Mouse (Mus musculus) liver, embryonic 16.5 days (tissue): ENCODE results near the gene Hist1h2ae. TPM values are rescaled to one million over a fixed set of nuclear protein-coding genes. Genes with fewer than 3 reads are reported as not detected.
A peak's percentile ranks its signal among the peaks of the same experiment; 100 is the strongest.
"Not testable (repeated sequence)": the region's sequence is repeated elsewhere in the genome, so short reads cannot be mapped to it uniquely, and the experiment has no call there.

Experiments
- ATAC-seq: fragments of 200-750 bp; cut with Nextera tagmentation; 2 replicates; pipeline ENCODE4 v1.8.0; 2017; ENCODE audit warnings: low read depth, mild to moderate bottlenecking, moderate number of reproducible peaks, moderate library complexity
- H3K27ac ChIP-seq: fragments of 300-500 bp; sonication (generic); 2 replicates; pipeline ENCODE4 v1.5.1; 2014; ENCODE audit warnings: mild to moderate bottlenecking, low read length
- H3K27me3 ChIP-seq: fragments of 300-500 bp; sonication (generic); 2 replicates; pipeline ENCODE4 v1.6.1; 2014; ENCODE audit warnings: low read depth, low read length, mixed read lengths; ENCODE audit not compliant: control insufficient read depth, insufficient read depth
- H3K36me3 ChIP-seq: fragments of 300-500 bp; sonication (generic); 2 replicates; pipeline ENCODE4 v1.6.1; 2014; ENCODE audit warnings: mild to moderate bottlenecking; ENCODE audit not compliant: control insufficient read depth, insufficient read depth
- H3K4me1 ChIP-seq: fragments of 300-500 bp; sonication (generic); 2 replicates; pipeline ENCODE4 v1.6.1; 2014; ENCODE audit warnings: low read depth, low read length, mixed read lengths; ENCODE audit not compliant: control insufficient read depth
- H3K4me2 ChIP-seq: fragments of 300-500 bp; sonication (generic); 2 replicates; pipeline ENCODE4 v1.6.1; 2014; ENCODE audit warnings: low read depth, low read length, mixed read lengths
- H3K4me3 ChIP-seq: fragments of 300-500 bp; sonication (generic); 2 replicates; pipeline ENCODE4 v1.5.1; 2014; ENCODE audit warnings: low read depth, mild to moderate bottlenecking, low read length
- H3K9ac ChIP-seq: fragments of 300-500 bp; sonication (generic); 2 replicates; pipeline ENCODE4 v1.6.1; 2014; ENCODE audit warnings: low read depth, low read length
- H3K9me3 ChIP-seq: fragments of 300-500 bp; sonication (generic); replicated peaks from 2 replicates; pipeline ENCODE4 v1.6.1; 2016; ENCODE audit warnings: low read length; ENCODE audit not compliant: control insufficient read depth
- WGBS: fragments of 180-500 bp; shearing (Covaris S2); extraction: QIAGEN DNeasy Blood & Tissue Kit; methylation state at CpG from one replicate; pipeline ENCODE4 v1.1.7; 2014; ENCODE audit not compliant: insufficient replicate concordance; 5-methylcytosine and 5-hydroxymethylcytosine counted together
- polyA plus RNA-seq: library from polyadenylated mRNA; unstranded; fragments of >200 nt; fragmentation: Nextera tagmentation; extraction: Ambion mirVana; gene quantifications from 2 replicates; pipeline ENCODE4 v1.2.1, GENCODE M21; 2015

The Hist1h2ae gene
- polyA plus RNA-seq, 1 experiment from 2014 or later: 63.6 TPM

GRCm38 (mm10) chr13:23556906-23557305, 14.1 kb downstream of the Hist1h2ae start:
- no peaks in the 10 kb centered on the region for H3K36me3 ChIP-seq
- H3K27ac ChIP-seq: peak overlapping the region; percentile 99
- peak overlapping the region; percentile 68 for H3K4me3 ChIP-seq
- 60% methylated on average over 3 of the region's 3 CpGs for WGBS
- no peaks in the 10 kb centered on the region for H3K27me3 ChIP-seq
- ATAC-seq: no peak
- H3K4me1 ChIP-seq: peaks cover 23% of the 10 kb centered on the region
- peak overlapping the region; percentile 82 for H3K4me2 ChIP-seq
- H3K9ac ChIP-seq: peak overlapping the region; percentile 52
- no peaks in the 10 kb centered on the region for H3K9me3 ChIP-seq

GRCm38 (mm10) chr13:23555839-23556416, 15.1 kb downstream of the Hist1h2ae start:
- peak; percentile 39 for ATAC-seq
- Histone ChIP-seq H3K9me3 (no peaks in the 10 kb centered on the region), H3K27me3 (no peaks in the 10 kb centered on the region), H3K4me2 (peak overlapping the region; percentile 82), H3K4me3 (peak overlapping the region; percentile 68), H3K27ac (peak overlapping the region; percentile 99), H3K9ac (peak overlapping the region; percentile 82), H3K36me3 (no peaks in the 10 kb centered on the region), H3K4me1 (peaks cover 23% of the 10 kb centered on the region)
- WGBS: under 1% methylated on average over 18 of the region's 18 CpGs

DNA sequence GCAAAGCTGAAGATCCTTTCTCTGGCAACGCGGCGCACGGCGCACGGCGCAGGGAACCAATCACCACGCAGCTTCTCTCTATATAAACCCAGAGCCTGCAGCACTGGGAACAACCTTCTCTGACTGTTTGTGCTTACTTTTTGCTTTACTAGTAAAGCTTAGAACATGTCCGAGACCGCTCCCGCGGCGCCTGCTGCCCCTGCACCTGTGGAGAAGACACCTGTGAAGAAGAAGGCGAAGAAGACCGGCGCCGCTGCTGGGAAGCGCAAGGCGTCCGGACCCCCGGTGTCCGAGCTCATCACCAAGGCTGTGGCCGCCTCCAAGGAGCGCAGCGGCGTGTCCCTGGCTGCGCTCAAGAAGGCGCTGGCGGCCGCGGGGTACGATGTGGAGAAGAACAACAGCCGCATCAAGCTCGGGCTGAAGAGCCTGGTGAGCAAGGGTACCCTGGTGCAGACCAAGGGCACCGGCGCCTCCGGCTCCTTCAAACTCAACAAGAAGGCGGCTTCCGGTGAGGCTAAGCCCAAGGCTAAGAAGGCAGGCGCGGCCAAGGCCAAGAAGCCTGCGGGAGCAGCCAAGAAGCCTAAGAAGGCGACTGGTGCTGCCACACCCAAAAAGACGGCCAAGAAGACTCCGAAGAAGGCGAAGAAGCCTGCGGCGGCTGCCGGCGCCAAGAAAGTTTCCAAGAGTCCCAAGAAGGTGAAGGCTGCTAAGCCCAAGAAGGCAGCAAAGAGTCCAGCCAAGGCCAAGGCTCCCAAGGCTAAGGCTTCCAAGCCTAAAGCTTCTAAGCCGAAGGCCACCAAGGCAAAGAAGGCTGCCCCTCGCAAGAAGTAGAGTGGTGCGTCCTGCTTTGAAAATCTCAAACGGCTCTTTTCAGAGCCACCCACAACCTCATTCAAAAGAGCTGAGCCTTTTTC, 15.8 kb downstream of the Hist1h2ae start:
- peak; percentile 74 for ATAC-seq
- H3K9me3 ChIP-seq: no peaks in the 10 kb centered on the region
- H3K4me3 ChIP-seq: peak overlapping the region; percentile 68
- under 1% methylated on average over 54 of the region's 54 CpGs for WGBS
- H3K4me2 ChIP-seq: peak overlapping the region; percentile 82
- H3K4me1 ChIP-seq: peaks cover 25% of the 10 kb centered on the region
- H3K36me3 ChIP-seq: no peaks in the 10 kb centered on the region
- H3K27me3 ChIP-seq: no peaks in the 10 kb centered on the region
- H3K9ac ChIP-seq: peak overlapping the region; percentile 82
- peak overlapping the region; percentile 99 for H3K27ac ChIP-seq

- Histone ChIP-seq H3K9ac (peak overlapping the region; percentile 82), H3K4me3 (peak overlapping the region; percentile 68)
- 13% methylated on average over 9 of the region's 9 CpGs for WGBS
These were observed 16.6 kb downstream of the Hist1h2ae start for GRCm38 (mm10) chr13:23554393-23554792.

GRCm38 (mm10) chr13:23552962-23553361, 18.1 kb downstream of the Hist1h2ae start, which contains the start of gene Hist1h1d:
Hist1h1d (plus strand) TSS chr13:23553262.
- Histone ChIP-seq H3K9ac (peak within 1 kb of the TSS; percentile 82), H3K4me3 (peak within 1 kb of the TSS; percentile 68; the same call in 1 of the 2 replicates), H3K9me3 (no peaks in the 10 kb centered on the region), H3K4me2 (peak within 1 kb of the TSS; percentile 82), H3K27ac (peak within 1 kb of the TSS; percentile 99), H3K36me3 (no peaks in the 10 kb centered on the region), H3K4me1 (peaks cover 25% of the 10 kb centered on the region), H3K27me3 (no peaks in the 10 kb centered on the region)
- ATAC-seq: no peak

More at GRCm38 (mm10) chr13:23554393-23554792, 16.6 kb downstream of the Hist1h2ae start:
- Histone ChIP-seq H3K9me3 (no peaks in the 10 kb centered on the region), H3K36me3 (no peaks in the 10 kb centered on the region), H3K27me3 (no peaks in the 10 kb centered on the region), H3K4me2 (peak overlapping the region; percentile 82), H3K27ac (peak overlapping the region; percentile 99), H3K4me1 (peaks cover 25% of the 10 kb centered on the region)
- ATAC-seq: no peak

DNA sequence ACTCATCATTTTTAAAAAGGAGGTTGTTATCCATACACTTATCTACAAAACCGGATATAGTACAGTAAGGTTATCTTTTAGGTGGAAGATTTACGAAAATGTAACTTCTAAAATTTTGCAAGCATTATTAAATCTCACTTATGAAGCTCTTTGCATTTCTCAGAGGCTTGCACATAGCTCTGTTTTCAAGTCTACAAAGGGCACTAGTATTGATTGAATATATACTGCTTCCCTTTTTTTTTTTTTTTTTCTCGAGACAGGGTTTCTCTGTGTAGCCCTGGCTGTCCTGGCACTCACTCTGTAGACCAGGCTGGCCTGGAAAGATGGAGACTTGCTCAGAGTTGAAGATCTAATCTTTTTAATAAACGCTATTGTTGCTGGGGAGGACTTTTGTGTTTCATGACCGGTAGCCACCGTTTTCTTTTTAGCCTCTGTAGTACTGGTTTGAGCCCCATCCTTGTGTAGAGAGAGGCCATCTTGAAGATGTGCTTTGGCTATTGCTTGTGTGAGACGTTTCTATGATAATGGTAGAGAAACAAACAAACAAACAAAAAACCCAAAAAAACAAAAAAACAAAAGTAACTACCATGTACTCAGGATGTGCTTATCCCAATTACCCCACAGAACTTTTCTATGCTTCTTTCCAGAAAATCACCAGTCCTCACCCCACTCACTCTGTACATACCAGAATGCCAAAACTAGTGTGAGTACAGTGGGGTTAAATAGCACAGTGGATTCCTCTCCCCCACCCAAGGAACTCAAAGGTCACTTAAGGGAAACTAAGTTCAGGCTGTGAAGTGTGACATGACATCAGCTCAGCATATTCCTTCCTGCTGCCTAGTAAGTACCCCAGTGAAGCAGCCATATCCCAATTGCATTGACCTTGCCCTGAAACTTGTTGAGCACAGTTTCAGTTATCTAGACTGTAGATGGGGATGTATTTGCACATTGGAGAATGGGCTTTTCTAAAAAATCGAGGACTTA, 18.8 kb downstream of the Hist1h2ae start:
- no peaks in the 10 kb centered on the region for H3K9me3 ChIP-seq
- H3K9ac ChIP-seq: peak overlapping the region; percentile 63
- H3K4me3 ChIP-seq: peak overlapping the region; percentile 62
- H3K27ac ChIP-seq: peak overlapping the region; percentile 96
- peaks cover 25% of the 10 kb centered on the region for H3K4me1 ChIP-seq
- 36% methylated on average over 8 of the region's 8 CpGs for WGBS
- no peak for ATAC-seq
- H3K27me3 ChIP-seq: no peaks in the 10 kb centered on the region
- H3K36me3 ChIP-seq: no peaks in the 10 kb centered on the region
- peak overlapping the region; percentile 56 for H3K4me2 ChIP-seq

GRCm38 (mm10) chr13:23551146-23551834, 19.7 kb downstream of the Hist1h2ae start, which contains the start of gene Hist1h4f:
Hist1h4f (minus strand) TSS chr13:23551648.
- H3K9me3 ChIP-seq, H3K36me3 ChIP-seq, H3K27me3 ChIP-seq: not testable (repeated sequence)
- peak within 1 kb of the TSS; percentile 62 for H3K4me3 ChIP-seq
- peaks cover 22% of the 10 kb centered on the region for H3K4me1 ChIP-seq
- 0% methylated on average over 47 of the region's 47 CpGs for WGBS
- H3K9ac ChIP-seq: peak within 1 kb of the TSS; percentile 63
- ATAC-seq: peak; percentile 68
- peak within 1 kb of the TSS; percentile 56 for H3K4me2 ChIP-seq
- peak within 1 kb of the TSS; percentile 96 for H3K27ac ChIP-seq

GRCm38 (mm10) chr13:23550761-23551145, 20.3 kb downstream of the Hist1h2ae start:
- Histone ChIP-seq H3K27ac (peak overlapping the region; percentile 96), H3K4me2 (peak overlapping the region; percentile 56), H3K9me3 (no peaks in the 10 kb centered on the region), H3K36me3 (no peaks in the 10 kb centered on the region), H3K27me3 (no peaks in the 10 kb centered on the region), H3K9ac (peak overlapping the region; percentile 63), H3K4me1 (peaks cover 22% of the 10 kb centered on the region), H3K4me3 (peak overlapping the region; percentile 62)
- 3% methylated on average over 3 of the region's 3 CpGs for WGBS
- peak; percentile 0; the same call in 1 of the 2 replicates for ATAC-seq
